Mouse (Mus musculus) naive thymus-derived CD4-positive, alpha-beta T cell, adult 2 months (primary cell): ENCODE data around the gene Fam107a.
A peak's percentile ranks its signal among the peaks of the same experiment; 100 is the strongest.
"Not testable (repeated sequence)": the region's sequence is repeated elsewhere in the genome, so short reads cannot be mapped to it uniquely, and the experiment has no call there.

Experiments
- DNase-seq: peaks from one replicate; pipeline ENCODE4 v3.0.0-alpha.2; 2011; ENCODE audit warnings: low read depth

Fam107a gene

DNA sequence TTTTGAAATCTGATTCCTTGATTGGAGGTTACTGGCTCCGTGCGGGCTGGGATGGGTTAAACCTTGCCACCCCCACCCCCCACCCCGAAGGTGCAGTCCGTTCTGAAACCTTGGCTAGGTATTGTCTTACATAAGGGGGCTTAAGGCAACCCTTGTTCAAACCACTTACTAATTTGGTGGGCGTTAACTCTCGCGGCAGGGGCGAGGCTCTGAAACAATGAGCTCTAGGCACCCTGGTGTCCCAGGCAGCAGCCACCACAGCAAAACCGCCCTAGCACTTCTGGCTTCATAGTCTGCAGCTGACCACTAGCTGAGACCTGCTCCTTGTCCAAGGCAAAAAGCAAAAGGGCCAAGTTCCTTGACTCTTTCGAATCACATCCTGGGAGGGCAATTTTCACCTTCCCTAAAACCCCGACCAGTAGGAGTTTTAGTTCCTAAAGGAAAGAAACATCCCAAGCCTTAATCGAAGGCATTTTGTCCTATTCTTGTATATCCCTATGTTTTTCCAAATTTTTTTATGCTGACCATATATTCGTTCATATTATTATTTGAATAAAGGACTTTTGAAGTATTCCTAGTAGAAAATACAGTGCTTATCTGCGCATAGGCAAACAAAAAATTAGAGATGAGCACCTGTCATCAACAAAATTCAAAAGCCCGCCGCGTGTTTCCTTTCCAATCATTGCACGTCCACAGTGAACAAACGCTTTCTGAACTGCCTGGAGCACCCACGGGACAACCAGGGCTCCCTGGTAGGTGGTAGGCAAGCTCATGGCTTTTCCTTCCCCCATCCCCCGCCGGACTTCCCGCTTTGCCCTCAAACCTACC lies 1.2 kb downstream of the Fam107a start:
- no peak for DNase-seq

- no peak for DNase-seq
Observed at GRCm38 (mm10) chr14:8315169-8315568, 2.7 kb downstream of the Fam107a start.

- peak; percentile 39 for DNase-seq
Observed at GRCm38 (mm10) chr14:8314536-8314935, 3.3 kb downstream of the Fam107a start.

GRCm38 (mm10) chr14:8313877-8314276 lies 3.9 kb downstream of the Fam107a start:
- no peak for DNase-seq

DNA sequence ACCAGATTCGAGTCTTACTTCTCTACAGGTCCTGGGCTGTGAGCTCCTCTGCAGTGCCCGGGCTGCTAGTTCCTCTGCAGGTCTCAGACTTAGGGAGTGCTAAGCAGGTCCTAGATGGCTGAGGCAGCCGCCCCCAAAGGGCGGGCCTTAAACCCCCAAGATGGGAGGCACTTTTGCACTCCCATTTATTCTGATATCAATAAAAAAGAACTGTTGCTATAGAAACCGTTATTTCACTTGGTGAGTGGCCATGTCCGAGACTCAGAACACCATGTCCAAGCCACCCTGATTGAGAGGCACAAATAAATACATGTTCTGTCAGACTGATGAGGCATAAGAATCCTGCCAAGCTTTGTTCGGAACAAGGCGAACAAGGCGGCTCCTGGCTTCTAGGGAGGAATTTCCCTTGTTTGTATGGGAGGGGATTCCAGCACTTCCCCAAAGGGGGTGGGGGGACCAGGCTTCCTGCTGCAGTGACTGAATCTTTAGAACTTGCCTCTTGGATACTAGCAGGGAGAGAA lies 8.1 kb downstream of the Fam107a start:
- no peak for DNase-seq

GRCm38 (mm10) chr14:8308650-8309049 lies 9.2 kb downstream of the Fam107a start:
- DNase-seq: no peak

- no peak for DNase-seq
Observed at GRCm38 (mm10) chr14:8306884-8307283, 10.9 kb downstream of the Fam107a start.

GRCm38 (mm10) chr14:8305014-8305413 lies 12.8 kb downstream of the Fam107a start:
- no peak for DNase-seq

GRCm38 (mm10) chr14:8304082-8304481 lies 13.7 kb downstream of the Fam107a start:
- no peak for DNase-seq

DNA sequence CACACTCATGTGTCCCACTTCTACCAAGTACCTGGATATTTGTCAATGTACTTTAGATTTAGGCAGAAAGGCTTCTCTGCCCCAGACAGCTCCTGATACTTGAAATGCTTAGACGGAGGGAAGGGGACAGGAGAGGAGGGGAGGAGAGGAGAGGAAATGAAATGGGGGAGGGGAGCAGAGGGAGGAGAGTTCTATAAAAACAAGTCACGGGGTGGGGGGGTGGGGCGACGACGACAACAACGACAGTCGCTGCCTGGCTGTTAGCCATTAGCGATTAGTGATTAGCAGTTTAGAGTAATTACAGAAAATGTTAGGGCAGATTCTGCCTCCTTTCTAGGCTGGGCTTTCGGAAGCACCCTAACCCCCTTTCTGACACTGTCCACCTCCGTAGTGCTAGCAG lies 15.1 kb downstream of the Fam107a start:
- DNase-seq: no peak

DNA sequence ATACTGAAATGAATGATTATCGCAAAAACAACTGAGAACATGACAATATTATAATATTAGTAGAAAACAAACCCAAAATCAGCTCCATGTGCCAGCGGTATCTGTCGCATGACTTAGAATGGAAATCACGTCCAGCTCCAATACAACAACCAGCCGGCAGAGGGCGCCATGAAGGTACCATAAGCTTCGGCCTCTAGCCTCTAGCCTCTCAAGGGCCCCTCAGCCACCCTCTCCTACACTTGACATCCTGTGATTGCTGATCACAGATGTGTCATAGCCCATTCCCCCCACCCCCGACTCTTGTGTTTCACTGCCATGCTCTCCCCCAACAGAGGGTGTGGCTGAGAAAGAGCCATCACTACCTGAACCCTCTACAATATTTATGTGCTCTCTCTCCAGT lies 17.5 kb downstream of the Fam107a start:
- peak; percentile 26 for DNase-seq

GRCm38 (mm10) chr14:8297889-8298293 lies 19.9 kb downstream of the Fam107a start:
- DNase-seq: no peak

DNA sequence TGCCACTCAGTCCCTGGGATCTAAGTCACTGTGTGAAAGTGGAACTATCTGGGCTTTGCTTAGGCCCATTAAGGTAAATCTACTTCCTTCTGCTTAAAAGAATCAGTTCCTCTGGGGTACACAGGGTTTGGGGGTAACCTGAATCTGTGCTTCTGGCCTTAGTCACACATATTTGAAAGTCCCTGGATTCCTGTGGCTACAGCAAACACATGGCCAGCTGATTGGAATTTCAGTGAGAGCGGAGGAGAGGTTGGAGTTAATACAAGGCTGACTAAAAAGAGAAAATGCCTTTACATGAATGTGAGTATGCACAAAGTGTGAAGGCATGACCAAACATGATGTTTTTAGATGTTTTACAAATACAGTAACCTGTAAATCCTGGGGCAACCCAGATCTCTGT lies 23.6 kb downstream of the Fam107a start:
- no peak for DNase-seq

DNA sequence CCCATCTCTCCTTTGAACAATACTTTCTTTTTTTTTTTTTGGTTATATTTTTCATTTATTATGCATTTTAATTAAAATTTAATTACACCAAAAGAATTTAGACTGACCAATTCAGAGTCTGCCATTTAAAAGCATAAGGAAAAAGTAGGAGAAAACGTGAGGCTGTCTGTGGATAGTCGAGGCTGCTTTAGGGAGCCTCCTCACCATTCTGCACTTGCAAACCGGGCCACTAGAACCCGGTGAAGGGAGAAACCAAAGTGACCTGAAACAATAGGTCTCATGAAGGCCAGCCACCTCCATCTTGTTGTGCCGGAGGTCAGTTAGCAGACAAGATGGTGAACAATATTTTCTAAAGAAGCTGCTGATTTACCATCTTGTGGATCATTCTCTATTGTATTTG lies 31.2 kb downstream of the Fam107a start:
- peak; percentile 19 for DNase-seq

DNA sequence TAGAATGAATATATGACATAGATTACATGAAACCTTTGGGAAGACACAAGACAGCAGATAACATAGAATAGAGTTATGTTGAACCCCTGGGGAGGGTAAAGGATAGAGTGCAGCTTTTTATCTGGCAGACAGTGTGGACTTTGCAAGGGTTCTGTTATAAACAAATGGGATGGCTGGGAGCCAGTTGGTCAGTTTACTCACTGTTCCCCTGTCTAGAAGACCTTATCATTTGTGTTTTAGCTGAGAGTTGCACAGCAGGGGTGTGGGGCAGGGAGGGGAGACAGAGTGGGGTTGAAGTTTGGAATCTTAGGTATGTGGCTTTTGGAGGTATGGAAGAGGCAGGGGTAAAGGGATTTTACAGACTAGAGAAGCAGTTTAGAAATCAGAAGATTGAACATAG lies 34.0 kb downstream of the Fam107a start:
- DNase-seq: no peak

DNA sequence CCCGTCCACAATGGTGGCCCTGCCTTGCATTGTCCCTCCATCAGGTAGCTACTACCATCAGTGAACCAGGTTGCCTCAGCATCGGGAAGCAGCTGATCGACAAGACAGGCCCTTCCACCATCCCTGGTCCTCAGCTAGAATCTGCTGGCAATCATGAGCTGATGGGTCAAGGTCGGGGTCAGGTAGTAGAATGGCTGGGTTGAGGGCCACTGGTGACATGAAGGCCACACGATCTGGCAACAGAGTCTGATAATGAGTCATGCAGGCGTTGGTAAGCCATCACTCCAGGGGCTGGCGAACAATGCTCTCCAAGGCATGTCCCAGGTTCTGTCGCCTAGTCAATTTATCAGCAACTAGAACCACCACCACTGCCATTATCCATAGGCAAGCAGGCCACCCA lies 46.5 kb downstream of the Fam107a start:
- DNase-seq: not testable (repeated sequence)

DNA sequence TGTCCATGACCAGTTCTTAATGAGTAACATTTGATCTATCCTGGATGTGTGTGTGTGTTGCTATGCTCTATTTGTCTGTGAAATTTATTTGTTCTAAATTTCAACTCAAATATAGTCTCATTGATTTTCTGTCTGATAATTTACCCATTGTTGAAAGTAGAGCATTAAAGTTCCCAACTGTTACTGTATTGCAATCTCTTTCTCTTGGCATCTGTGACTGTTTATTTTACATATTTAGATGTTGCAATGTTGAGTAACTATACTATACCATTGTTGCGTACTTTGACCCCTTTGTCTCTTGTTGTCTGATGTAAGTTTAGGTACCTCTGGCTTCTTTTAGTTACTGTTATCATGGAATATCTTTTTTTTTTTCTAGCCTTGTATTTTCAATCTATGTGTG lies 53.4 kb downstream of the Fam107a start:
- no peak for DNase-seq

DNA sequence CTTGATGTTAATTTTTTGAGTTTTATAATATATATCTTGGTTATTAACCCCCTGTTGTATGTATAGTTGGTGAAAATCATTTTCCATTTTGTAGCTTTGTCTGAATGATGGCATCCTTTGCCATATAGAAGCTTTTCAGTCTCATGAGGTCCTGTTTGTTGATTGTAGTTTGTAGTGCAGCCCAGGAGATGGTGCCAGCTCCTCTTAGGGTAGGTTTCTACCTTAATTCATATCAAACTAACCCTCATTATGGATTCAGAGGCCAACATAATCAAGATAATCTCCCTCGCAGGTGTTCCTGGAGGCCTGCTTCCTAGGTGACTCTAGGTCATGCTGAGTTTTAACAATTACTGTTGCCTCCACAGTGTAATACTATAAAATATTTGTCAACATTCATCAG lies 55.6 kb downstream of the Fam107a start:
- no peak for DNase-seq

- no peak for DNase-seq
Observed at GRCm38 (mm10) chr14:8260214-8260613, 57.6 kb downstream of the Fam107a start.

DNA sequence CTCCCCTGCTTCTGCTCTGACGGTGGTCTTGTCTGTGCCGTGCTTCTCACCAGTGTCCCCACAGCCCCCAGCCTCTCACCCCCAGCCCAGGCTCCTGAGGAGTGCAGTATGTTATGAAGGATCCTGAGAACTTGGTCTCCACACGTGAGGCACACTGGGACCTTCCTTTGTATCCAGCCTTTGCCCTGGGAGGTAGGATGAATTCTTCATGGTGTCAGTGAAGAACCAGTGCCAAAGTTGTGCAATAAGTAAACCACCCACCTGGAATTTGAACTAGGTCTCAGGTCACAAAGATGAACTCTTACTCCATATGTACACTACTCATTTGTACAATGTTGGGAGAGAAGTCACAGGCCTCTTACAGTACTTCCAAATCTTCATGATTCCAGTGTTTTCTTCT lies 58.7 kb downstream of the Fam107a start, which contains the start of gene Acox2:
Gene Acox2 (minus strand): TSS at position 188 of the 400 bp plus-strand sequence.
- DNase-seq: no peak

GRCm38 (mm10) chr14:8258752-8259151 lies 59.1 kb downstream of the Fam107a start:
- DNase-seq: no peak

DNA sequence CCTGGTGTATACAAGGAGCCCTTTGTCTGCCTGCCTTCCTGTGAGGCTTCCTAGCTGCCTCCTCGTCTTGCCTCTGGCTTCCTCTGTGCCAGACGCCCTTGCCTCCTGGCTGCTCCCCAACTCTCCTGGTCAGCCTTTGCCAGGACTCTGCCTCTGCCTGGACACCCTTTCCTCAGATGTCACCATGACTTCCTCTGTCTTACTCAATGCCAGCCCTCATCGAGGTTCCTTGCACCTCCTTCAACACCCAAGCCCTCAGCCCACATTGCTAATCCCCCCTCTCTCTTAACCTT lies 59.5 kb downstream of the Fam107a start:
- DNase-seq: no peak

GRCm38 (mm10) chr14:8257521-8258334 lies 60.1 kb downstream of the Fam107a start:
- DNase-seq: no peak
